Mouse (Mus musculus): ENCODE measurements around the gene Hspa2. TPM values are rescaled to one million over a fixed set of nuclear protein-coding genes. Genes with fewer than 3 reads are reported as not detected.

Gene Hspa2
- total and polyA plus RNA-seq, 2 experiments from 2014 or later = 11.1 to 17.2 TPM

DNA sequence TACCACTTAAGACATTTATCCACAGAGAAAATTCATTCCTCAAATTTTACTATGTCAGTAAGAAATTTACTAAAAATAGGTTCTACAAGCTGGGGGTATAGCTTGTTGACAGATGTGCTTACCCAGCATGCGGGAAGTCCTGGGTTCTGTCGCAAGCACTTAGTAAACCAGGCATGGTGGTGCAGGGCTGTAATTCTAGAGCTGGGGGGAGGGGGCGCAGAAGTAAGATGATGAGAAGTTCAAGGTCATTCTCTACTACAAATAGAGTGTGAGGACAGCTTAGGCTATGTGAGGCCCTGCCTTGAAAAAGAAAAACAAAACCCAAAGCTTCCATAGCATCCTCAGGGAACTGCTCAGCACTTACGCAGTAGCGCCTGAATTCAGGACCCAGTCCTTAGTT, 25.4 kb upstream of the Hspa2 start:
- 89% methylated on average over 5 of the region's 5 CpGs for WGBS
- Histone ChIP-seq H3K36me3 (ENCODE audit: insufficient read depth, low read length) (no peaks in the 10 kb centered on the region), H3K4me3 (ENCODE audit: low read length) (no peak overlapping the region), H3K27me3 (ENCODE audit: insufficient read depth, low read length) (no peaks in the 10 kb centered on the region), H3K27ac (no peak overlapping the region), H3K9me3 (ENCODE audit: low read length) (no peaks in the 10 kb centered on the region), H3K4me2 (ENCODE audit: low read depth, low read length) (no peak overlapping the region), H3K9ac (replicated peaks; ENCODE audit: low read length) (no peak overlapping the region), H3K4me1 (ENCODE audit: insufficient read depth, low read length) (no peaks in the 10 kb centered on the region)
- no peak for TF ChIP-seq CTCF (IDR thresholded peaks at IDR 0.05; ENCODE audit: low read depth)
- ATAC-seq = no peak
- DNase-seq (ENCODE audit: low spot score) = no peak

GRCm38 (mm10) chr12:76380151-76380550, 23.8 kb upstream of the Hspa2 start:
- Histone ChIP-seq H3K4me1 (ENCODE audit: insufficient read depth, low read length) (no peaks in the 10 kb centered on the region), H3K4me2 (ENCODE audit: low read depth, low read length) (no peak overlapping the region), H3K27ac (no peak overlapping the region), H3K36me3 (ENCODE audit: insufficient read depth, low read length) (no peaks in the 10 kb centered on the region), H3K27me3 (ENCODE audit: insufficient read depth, low read length) (no peaks in the 10 kb centered on the region), H3K9ac (replicated peaks; ENCODE audit: low read length) (no peak overlapping the region), H3K4me3 (ENCODE audit: low read length) (no peak overlapping the region), H3K9me3 (ENCODE audit: low read length) (no peaks in the 10 kb centered on the region)
- DNase-seq (ENCODE audit: low spot score) (no peak), ATAC-seq (no peak)
- no peak for TF ChIP-seq CTCF (IDR thresholded peaks at IDR 0.05; ENCODE audit: low read depth)
- WGBS = 90% methylated on average over 7 of the region's 7 CpGs

DNA sequence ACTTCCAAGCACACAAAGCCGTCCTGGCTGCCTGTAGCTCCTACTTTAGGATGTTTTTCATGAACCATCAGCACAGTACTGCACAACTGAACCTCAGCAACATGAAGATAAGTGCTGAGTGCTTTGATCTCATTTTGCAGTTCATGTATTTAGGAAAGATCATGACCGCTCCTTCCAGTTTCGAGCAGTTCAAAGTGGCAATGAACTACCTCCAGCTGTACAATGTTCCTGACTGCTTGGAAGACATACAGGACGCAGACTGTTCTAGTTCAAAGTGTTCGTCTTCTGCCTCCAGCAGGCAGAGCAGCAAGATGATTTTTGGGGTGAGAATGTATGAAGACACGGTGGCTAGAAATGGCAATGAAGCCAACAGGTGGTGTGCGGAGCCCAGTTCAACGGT, 18.6 kb upstream of the Hspa2 start:
- no peaks in the 10 kb centered on the region for H3K27me3 ChIP-seq (ENCODE audit: insufficient read depth, low read length)
- WGBS = 93% methylated on average over 8 of the region's 8 CpGs
- no peak overlapping the region for H3K27ac ChIP-seq
- H3K36me3 ChIP-seq (ENCODE audit: insufficient read depth, low read length) = 0 out of 2 replicates have a peak, but pooled peaks cover 8% of the 10 kb centered on the region
- H3K4me3 ChIP-seq (ENCODE audit: low read length) = no peak overlapping the region
- TF ChIP-seq CTCF (IDR thresholded peaks at IDR 0.05; ENCODE audit: low read depth) = no peak
- DNase-seq (ENCODE audit: low spot score) = no peak
- no peak overlapping the region for H3K4me2 ChIP-seq (ENCODE audit: low read depth, low read length)
- H3K9me3 ChIP-seq (ENCODE audit: low read length) = no peaks in the 10 kb centered on the region
- ATAC-seq = no peak
- H3K4me1 ChIP-seq (ENCODE audit: insufficient read depth, low read length) = no peaks in the 10 kb centered on the region
- no peak overlapping the region for H3K9ac ChIP-seq (replicated peaks; ENCODE audit: low read length)

GRCm38 (mm10) chr12:76388794-76389193, 15.2 kb upstream of the Hspa2 start:
- Histone ChIP-seq H3K27ac (no peak overlapping the region), H3K4me3 (ENCODE audit: low read length) (no peak overlapping the region), H3K9me3 (ENCODE audit: low read length) (no peaks in the 10 kb centered on the region), H3K4me2 (ENCODE audit: low read depth, low read length) (no peak overlapping the region), H3K9ac (replicated peaks; ENCODE audit: low read length) (no peak overlapping the region), H3K27me3 (ENCODE audit: insufficient read depth, low read length) (no peaks in the 10 kb centered on the region), H3K36me3 (ENCODE audit: insufficient read depth, low read length) (0 out of 2 replicates have a peak, but pooled peaks cover 8% of the 10 kb centered on the region), H3K4me1 (ENCODE audit: insufficient read depth, low read length) (no peaks in the 10 kb centered on the region)
- TF ChIP-seq CTCF (IDR thresholded peaks at IDR 0.05; ENCODE audit: low read depth) = no peak
- DNase-seq (ENCODE audit: low spot score) (peak; percentile 65), ATAC-seq (peak; percentile 80; the same call in 1 of the 2 replicates)
- WGBS = 41% methylated on average over 11 of the region's 11 CpGs

DNA sequence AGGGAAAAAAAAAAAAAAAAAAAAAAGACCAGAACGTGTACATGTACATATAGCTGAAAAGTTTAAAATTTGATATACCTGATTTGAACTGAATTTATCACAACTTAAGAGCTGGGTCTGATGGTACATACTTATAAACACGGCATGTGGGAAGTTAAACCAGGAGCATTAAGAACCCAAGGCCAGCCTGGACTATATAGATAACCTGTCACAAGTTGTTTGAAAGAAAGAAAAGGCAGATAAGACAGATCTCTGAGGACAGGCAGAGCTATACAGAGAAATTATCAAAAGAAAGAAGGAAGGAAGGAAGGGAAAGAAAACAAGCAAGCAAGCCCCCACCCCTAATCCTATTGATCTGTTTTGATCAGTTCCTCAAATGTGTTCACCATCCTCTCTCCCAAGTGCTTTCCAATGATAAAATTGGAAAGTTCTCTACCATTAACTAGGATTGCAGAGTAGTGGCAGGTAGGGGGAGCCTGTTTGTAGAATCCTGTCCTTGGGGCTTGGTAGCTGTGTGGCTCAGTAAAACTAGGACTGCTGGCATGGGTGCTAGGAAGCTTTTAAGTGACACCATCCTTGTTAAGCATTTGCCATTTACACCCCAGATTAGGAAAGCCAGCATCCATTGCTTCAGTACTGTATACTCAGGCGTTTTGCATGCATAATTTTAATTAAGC, 12.2 kb upstream of the Hspa2 start:
- Histone ChIP-seq H3K9ac (replicated peaks; ENCODE audit: low read length) (no peak overlapping the region), H3K27ac (no peak overlapping the region), H3K4me1 (ENCODE audit: insufficient read depth, low read length) (no peaks in the 10 kb centered on the region), H3K36me3 (ENCODE audit: insufficient read depth, low read length) (no peaks in the 10 kb centered on the region), H3K4me3 (ENCODE audit: low read length) (no peak overlapping the region), H3K27me3 (ENCODE audit: insufficient read depth, low read length) (no peaks in the 10 kb centered on the region), H3K4me2 (ENCODE audit: low read depth, low read length) (no peak overlapping the region), H3K9me3 (ENCODE audit: low read length) (no peaks in the 10 kb centered on the region)
- no peak for DNase-seq (ENCODE audit: low spot score)
- 83% methylated on average over 3 of the region's 3 CpGs for WGBS
- ATAC-seq = no peak
- no peak for TF ChIP-seq CTCF (IDR thresholded peaks at IDR 0.05; ENCODE audit: low read depth)

DNA sequence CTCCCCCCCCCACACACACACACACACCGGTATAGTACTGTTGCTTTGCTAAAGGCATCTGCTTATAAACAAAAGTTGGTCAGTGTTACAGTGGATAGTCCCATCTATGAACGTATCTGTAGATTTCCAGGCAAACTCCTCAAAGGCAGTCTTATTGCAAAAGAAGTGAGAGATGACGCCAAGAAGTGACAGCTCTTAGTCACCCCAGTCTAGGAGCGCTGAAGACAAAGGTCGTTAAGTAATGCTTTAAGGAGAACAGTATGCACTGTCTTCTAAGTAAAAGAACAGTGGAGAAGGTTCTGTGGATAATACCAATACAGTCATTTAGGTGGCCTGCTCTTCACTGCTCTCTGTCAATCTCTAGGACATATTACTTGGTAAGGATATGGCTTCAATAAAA, 11.0 kb upstream of the Hspa2 start:
- no peak overlapping the region for H3K4me3 ChIP-seq (ENCODE audit: low read length)
- DNase-seq (ENCODE audit: low spot score) (no peak), ATAC-seq (no peak)
- no peak for TF ChIP-seq CTCF (IDR thresholded peaks at IDR 0.05; ENCODE audit: low read depth)
- no peak overlapping the region for H3K27ac ChIP-seq
- H3K4me1 ChIP-seq (ENCODE audit: insufficient read depth, low read length) = no peaks in the 10 kb centered on the region
- H3K9me3 ChIP-seq (ENCODE audit: low read length) = no peaks in the 10 kb centered on the region
- 81% methylated on average over 5 of the region's 5 CpGs for WGBS
- H3K27me3 ChIP-seq (ENCODE audit: insufficient read depth, low read length) = no peaks in the 10 kb centered on the region
- H3K9ac ChIP-seq (replicated peaks; ENCODE audit: low read length) = no peak overlapping the region
- no peaks in the 10 kb centered on the region for H3K36me3 ChIP-seq (ENCODE audit: insufficient read depth, low read length)
- no peak overlapping the region for H3K4me2 ChIP-seq (ENCODE audit: low read depth, low read length)

GRCm38 (mm10) chr12:76397281-76397680, 6.7 kb upstream of the Hspa2 start:
- Histone ChIP-seq H3K4me3 (ENCODE audit: low read length) (no peak overlapping the region), H3K36me3 (ENCODE audit: insufficient read depth, low read length) (no peaks in the 10 kb centered on the region), H3K9me3 (ENCODE audit: low read length) (no peaks in the 10 kb centered on the region), H3K4me2 (ENCODE audit: low read depth, low read length) (no peak overlapping the region), H3K27me3 (ENCODE audit: insufficient read depth, low read length) (no peaks in the 10 kb centered on the region), H3K4me1 (ENCODE audit: insufficient read depth, low read length) (no peaks in the 10 kb centered on the region), H3K27ac (no peak overlapping the region), H3K9ac (replicated peaks; ENCODE audit: low read length) (no peak overlapping the region)
- DNase-seq (ENCODE audit: low spot score) (no peak), ATAC-seq (no peak)
- no peak for TF ChIP-seq CTCF (IDR thresholded peaks at IDR 0.05; ENCODE audit: low read depth)
- 90% methylated on average over 5 of the region's 5 CpGs for WGBS

Measured in hindbrain, postnatal 0 days (tissue).